Mouse (Mus musculus) cortical plate, adult 2 months (tissue): Measurements from ENCODE around the gene Klk1b5.

Experiments
- CTCF ChIP-seq: fragments of 200-500 bp; IDR thresholded peaks from 2 replicates; pipeline ENCODE4 v1.5.1; 2011; ENCODE audit warnings: mild to moderate bottlenecking, control low read depth, low read length; ENCODE audit not compliant: insufficient read depth; ENCODE audit errors: extremely low read depth
- POLR2A ChIP-seq: fragments of 200-500 bp; IDR thresholded peaks from 2 replicates; pipeline ENCODE4 v1.6.1; 2011; ENCODE audit warnings: mild to moderate bottlenecking, low read length, control low read depth; ENCODE audit not compliant: insufficient read depth; ENCODE audit errors: extremely low read depth

GRCm38 (mm10) chr7:44249248-44249647, 33.5 kb downstream of the Klk1b5 start:
- no peak for TF ChIP-seq CTCF
- no peak for TF ChIP-seq POLR2A
